Mouse (Mus musculus) neural tube, embryonic 12.5 days (tissue): ENCODE data around the gene Kcnc2. TPM values are rescaled to one million over a fixed set of nuclear protein-coding genes. Genes with fewer than 3 reads are reported as not detected.
"Not testable (repeated sequence)": the region's sequence is repeated elsewhere in the genome, so short reads cannot be mapped to it uniquely, and the experiment has no call there.

Experiments used
- ATAC-seq: fragments of 200-750 bp; cut with Nextera tagmentation; 2 replicates; pipeline ENCODE4 v1.8.0; 2017; ENCODE audit warnings: low read depth, mild to moderate bottlenecking, moderate TSS enrichment, moderate library complexity; ENCODE audit not compliant: low FRiP score
- H3K27ac ChIP-seq: fragments of 300-500 bp; sonication (generic); 2 replicates; pipeline ENCODE4 v1.5.1; 2016
- H3K27me3 ChIP-seq: fragments of 300-500 bp; sonication (generic); replicated peaks from 2 replicates; pipeline ENCODE4 v1.6.1; 2016; ENCODE audit warnings: mild to moderate bottlenecking
- H3K36me3 ChIP-seq: fragments of 300-500 bp; sonication (generic); 2 replicates; pipeline ENCODE4 v1.6.1; 2016; ENCODE audit warnings: mild to moderate bottlenecking
- H3K4me1 ChIP-seq: fragments of 300-500 bp; sonication (generic); 2 replicates; pipeline ENCODE4 v1.6.1; 2016
- H3K4me2 ChIP-seq: fragments of 300-500 bp; sonication (generic); replicated peaks from 2 replicates; pipeline ENCODE4 v1.6.1; 2016; ENCODE audit warnings: mild to moderate bottlenecking
- H3K4me3 ChIP-seq: fragments of 300-500 bp; sonication (generic); 2 replicates; pipeline ENCODE4 v1.5.1; 2016
- H3K9ac ChIP-seq: fragments of 300-500 bp; sonication (generic); 2 replicates; pipeline ENCODE4 v1.6.1; 2016; ENCODE audit warnings: mild to moderate bottlenecking
- H3K9me3 ChIP-seq: fragments of 300-500 bp; sonication (generic); 2 replicates; pipeline ENCODE4 v1.6.1; 2016; ENCODE audit warnings: mild to moderate bottlenecking
- WGBS: fragments of 180-500 bp; shearing (Covaris S2); methylation state at CpG from one replicate; pipeline ENCODE4 v1.1.7; 2016; 5-methylcytosine and 5-hydroxymethylcytosine counted together
- polyA plus RNA-seq: library from polyadenylated mRNA; unstranded; fragments of >200 nt; fragmentation: Nextera tagmentation; extraction: Ambion mirVana; gene quantifications from 2 replicates; pipeline ENCODE4 v1.2.1, GENCODE M21; 2016

Kcnc2 gene
- polyA plus RNA-seq = 1.9 and 2.2 TPM in 2 replicates

DNA sequence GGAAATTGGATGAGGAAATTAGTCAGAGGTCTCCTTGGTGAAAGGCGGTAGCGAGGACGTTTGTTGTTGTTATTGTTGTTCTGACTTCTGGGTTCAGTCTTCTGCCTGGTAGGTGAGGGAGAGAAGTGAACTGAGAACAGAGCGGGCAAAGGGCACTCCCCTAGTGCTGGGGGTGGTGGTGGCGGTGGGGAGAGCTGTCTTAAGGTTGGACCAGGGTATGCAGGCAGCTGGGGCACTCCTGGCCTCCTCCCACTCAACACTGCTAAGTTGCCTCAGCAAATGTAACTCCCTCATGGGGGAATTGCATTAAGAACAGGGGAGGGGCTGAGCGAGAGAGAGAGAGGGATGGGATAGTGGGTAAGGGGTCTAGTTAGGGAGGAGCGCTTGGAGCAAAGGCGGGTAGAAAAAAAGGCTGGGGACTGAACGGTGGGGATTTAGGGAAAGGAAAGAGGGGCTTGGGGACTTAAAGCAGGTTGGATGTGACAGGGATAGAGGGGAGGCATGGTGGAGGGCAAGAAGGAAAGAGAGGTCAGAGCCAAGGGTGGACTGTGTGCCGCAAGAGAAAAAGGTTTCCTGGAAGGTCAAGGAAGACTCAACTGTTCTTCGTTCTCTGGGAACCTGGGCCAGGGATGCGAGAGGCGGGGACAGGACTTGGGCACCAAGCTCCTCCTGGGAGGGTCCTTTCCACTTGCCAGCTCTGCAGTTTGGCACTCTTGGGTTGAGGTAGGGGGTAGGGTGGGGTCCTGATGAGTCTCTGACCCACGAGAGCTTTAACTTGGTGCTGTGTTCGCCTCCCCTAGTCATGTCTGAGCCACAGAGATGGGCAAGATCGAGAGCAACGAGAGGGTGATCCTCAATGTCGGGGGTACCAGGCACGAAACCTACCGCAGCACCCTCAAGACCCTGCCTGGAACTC lies at the start of gene Kcnc2:
Gene Kcnc2, plus strand, starts transcription at position 235 of the 916 bp plus-strand sequence.
- H3K27me3 ChIP-seq = peaks cover 36% of the 10 kb centered on the region
- WGBS = 1% methylated on average over 20 of the region's 20 CpGs
- H3K36me3 ChIP-seq = no peaks in the 10 kb centered on the region
- H3K4me2 ChIP-seq = peak within 1 kb of the TSS; percentile 87
- no peak within 1 kb of the TSS for H3K27ac ChIP-seq
- H3K4me3 ChIP-seq = peak within 1 kb of the TSS; percentile 49
- H3K9me3 ChIP-seq = no peaks in the 10 kb centered on the region
- H3K4me1 ChIP-seq = peaks cover 18% of the 10 kb centered on the region
- peak within 1 kb of the TSS; percentile 55 for H3K9ac ChIP-seq
- ATAC-seq = peak; percentile 65

DNA sequence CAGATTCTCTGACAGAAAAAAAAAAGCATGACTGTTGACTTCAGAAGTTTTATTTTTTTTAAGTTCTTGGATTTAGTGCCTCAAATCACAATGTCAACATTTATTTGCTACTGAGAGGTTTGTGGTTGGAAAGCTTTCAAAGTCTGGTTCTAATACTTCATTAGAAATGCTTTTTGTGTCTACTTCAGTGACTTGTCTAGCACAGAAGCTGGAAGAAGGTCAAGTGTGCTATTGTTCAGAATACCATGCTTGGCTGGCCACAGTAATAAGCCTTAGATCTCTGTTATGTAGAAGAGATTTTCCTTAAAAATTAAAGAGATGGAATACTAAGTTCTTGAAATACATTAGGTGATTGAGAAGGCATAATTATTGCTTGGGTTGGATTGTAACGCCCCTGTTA lies 43.8 kb upstream of the Kcnc2 start:
- Histone ChIP-seq H3K4me3 (no peak overlapping the region), H3K9me3 (no peaks in the 10 kb centered on the region), H3K4me1 (no peaks in the 10 kb centered on the region), H3K4me2 (no peak overlapping the region), H3K27me3 (no peaks in the 10 kb centered on the region), H3K36me3 (no peaks in the 10 kb centered on the region), H3K9ac (no peak overlapping the region), H3K27ac (no peak overlapping the region)
- ATAC-seq = no peak
- 77% methylated on average over 1 of the region's 1 CpGs for WGBS

DNA sequence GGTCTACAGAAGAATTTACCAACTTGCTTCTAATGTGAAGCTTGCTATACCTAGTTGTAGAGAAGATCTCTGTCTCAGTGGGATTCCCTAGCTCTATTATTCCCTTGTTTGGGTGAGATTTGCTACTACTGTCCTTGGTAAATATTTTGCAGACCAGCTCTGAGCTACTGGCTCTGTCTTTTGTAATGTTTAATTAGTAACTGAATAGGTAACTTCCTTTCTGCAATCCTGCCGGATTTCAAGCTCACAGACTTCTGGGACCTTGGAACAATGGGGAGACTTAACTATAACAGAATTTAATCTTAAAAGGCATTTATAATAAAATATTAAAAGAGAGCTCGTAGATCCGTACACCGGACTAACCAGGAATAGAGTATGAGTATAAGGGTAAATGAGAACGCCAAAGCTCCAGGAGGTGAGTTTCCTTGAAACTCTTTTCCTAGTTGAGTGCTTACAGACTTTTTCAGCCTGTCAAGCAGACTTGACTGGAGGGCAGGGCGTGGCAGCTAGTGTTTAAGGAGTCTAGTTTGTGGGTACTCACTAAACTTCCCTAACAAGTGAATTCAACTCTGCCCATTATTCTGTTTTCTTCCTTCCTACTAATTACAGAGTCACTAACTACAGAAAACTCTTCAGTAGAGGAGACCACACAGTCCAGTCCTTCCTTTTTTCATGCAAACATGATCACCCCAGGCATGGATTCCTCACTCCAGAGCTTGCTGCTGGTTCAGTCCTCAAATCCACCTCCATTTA lies 41.7 kb upstream of the Kcnc2 start:
- not testable (repeated sequence) for H3K4me3 ChIP-seq, H3K9ac ChIP-seq, H3K9me3 ChIP-seq, H3K36me3 ChIP-seq, H3K27me3 ChIP-seq, H3K27ac ChIP-seq, ATAC-seq, H3K4me1 ChIP-seq, H3K4me2 ChIP-seq
- 49% methylated on average over 6 of the region's 6 CpGs for WGBS

DNA sequence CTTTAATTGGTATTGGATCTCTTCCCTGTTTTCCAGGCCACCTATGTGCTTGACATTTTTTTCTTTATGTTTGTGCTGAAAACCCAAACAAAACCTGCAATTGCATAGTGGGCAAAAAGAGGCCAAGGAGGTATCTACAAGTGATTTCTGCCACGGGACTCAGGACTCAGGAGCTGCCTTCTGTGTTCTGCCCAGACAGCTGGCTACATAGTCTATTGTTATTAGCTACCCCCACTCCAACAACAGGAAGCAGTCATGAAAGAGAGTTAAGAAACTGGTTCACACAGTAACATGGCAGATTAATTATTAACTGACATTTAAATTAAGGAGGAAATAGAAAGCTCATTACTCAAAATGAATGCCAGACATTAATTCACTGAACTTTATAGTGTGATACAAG lies 38.2 kb upstream of the Kcnc2 start:
- H3K36me3 ChIP-seq, H3K4me3 ChIP-seq, H3K4me1 ChIP-seq, ATAC-seq, H3K9me3 ChIP-seq, H3K9ac ChIP-seq, H3K27me3 ChIP-seq, H3K4me2 ChIP-seq, H3K27ac ChIP-seq: not testable (repeated sequence)
- 8% methylated on average over 1 of the region's 1 CpGs for WGBS

DNA sequence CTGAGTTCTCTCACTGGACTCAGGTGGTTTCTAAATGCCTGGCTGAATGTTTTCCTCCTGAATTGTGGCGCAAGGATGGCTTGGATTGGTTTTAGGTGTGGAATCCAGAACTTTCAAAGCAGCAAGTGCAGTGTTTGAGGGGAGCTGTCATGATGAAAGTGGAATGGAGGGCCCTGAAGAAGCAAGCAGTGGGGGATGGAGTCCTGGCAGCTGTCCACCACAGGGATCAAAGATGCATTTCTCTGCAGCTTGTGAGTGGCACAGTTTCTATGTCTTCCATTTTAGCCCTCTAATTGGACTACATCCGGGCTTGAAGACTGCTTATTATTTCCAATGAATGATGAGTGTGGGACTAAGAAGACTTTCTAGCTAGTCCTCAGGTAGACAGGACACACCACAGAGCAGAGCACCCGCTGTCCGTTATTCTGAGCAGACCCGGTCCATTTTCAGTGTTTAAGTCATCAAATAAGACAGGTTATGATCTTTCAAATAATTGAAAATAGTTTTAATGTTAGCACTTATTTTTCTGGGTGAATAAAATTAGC lies 35.5 kb upstream of the Kcnc2 start:
- not testable (repeated sequence) for H3K4me2 ChIP-seq, H3K4me3 ChIP-seq, H3K9ac ChIP-seq, H3K27me3 ChIP-seq, ATAC-seq, H3K9me3 ChIP-seq, H3K27ac ChIP-seq, H3K4me1 ChIP-seq, H3K36me3 ChIP-seq
- WGBS = 87% methylated on average over 5 of the region's 5 CpGs

DNA sequence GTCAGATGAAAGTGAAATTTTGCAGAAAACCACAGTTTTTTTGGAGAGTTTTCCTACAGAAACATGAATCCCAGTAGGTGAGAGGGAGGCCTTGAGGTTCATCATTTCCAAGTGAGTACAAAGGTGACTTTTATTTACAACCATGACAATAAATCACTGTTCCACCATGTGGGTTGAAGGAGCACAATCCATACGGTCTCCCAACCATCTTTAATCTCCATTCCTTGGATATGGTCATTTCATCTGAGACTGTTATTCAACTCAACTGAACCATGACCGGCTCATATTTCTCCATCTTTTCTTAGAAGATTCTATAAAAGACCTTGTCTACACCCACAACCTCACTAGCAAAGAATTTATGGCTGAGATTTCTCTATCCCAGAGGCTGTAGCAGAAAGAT lies 22.6 kb upstream of the Kcnc2 start:
- WGBS = 62% methylated on average over 2 of the region's 2 CpGs
- Histone ChIP-seq H3K27me3 (no peaks in the 10 kb centered on the region), H3K9me3 (no peaks in the 10 kb centered on the region), H3K36me3 (no peaks in the 10 kb centered on the region), H3K4me3 (no peak overlapping the region), H3K27ac (no peak overlapping the region), H3K4me1 (no peaks in the 10 kb centered on the region), H3K9ac (no peak overlapping the region), H3K4me2 (no peak overlapping the region)
- no peak for ATAC-seq

DNA sequence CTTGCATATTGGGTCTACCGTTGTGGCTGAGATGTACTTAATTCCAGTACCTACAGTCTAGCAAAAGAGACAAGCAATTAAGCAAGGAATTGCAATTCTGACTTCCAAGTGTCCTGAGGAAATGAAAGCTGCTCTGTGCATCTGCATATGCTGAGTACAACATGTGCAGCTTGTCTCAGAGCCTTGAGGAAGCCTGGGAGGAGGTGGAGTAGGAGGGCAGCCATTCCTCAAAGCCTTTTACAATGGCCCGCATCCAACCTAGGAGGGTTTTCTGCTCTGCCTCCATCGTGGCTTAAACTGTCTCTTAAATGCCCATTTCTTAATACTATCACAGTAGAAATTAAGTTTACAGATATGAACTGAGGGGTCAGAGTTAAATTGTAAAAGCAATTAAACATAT lies 7.5 kb upstream of the Kcnc2 start:
- Histone ChIP-seq H3K9ac (no peak overlapping the region), H3K4me3 (no peak overlapping the region), H3K4me2 (no peak overlapping the region), H3K9me3 (no peaks in the 10 kb centered on the region), H3K36me3 (no peaks in the 10 kb centered on the region), H3K27ac (no peak overlapping the region), H3K27me3 (no peaks in the 10 kb centered on the region), H3K4me1 (no peaks in the 10 kb centered on the region)
- ATAC-seq = no peak
- WGBS = 77% methylated on average over 3 of the region's 3 CpGs

DNA sequence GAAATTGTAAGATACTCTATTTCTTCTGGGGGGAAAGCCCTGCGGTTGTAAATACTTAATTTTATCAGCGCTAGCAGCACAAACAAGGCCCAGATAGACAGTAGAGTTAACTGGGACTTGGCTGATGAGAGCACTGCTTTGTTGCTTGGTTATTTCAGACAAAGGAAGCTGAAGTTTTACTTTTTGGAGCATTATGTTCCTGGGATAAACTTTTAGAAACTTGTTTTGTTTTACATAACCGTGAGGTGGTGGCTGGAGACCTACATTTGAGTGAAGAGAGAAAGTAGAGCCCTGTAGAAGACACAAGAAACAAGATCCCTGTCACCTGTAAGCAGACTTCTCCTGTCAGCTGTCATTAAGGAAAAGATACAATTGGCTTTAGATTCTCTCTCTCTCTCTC lies 1.4 kb upstream of the Kcnc2 start:
- WGBS = 69% methylated on average over 3 of the region's 3 CpGs
- Histone ChIP-seq H3K9ac (no peak overlapping the region), H3K27me3 (peaks cover 36% of the 10 kb centered on the region), H3K27ac (no peak overlapping the region), H3K9me3 (no peaks in the 10 kb centered on the region), H3K36me3 (no peaks in the 10 kb centered on the region), H3K4me3 (no peak overlapping the region), H3K4me2 (peak overlapping the region; percentile 87), H3K4me1 (peaks cover 18% of the 10 kb centered on the region)
- ATAC-seq = no peak

DNA sequence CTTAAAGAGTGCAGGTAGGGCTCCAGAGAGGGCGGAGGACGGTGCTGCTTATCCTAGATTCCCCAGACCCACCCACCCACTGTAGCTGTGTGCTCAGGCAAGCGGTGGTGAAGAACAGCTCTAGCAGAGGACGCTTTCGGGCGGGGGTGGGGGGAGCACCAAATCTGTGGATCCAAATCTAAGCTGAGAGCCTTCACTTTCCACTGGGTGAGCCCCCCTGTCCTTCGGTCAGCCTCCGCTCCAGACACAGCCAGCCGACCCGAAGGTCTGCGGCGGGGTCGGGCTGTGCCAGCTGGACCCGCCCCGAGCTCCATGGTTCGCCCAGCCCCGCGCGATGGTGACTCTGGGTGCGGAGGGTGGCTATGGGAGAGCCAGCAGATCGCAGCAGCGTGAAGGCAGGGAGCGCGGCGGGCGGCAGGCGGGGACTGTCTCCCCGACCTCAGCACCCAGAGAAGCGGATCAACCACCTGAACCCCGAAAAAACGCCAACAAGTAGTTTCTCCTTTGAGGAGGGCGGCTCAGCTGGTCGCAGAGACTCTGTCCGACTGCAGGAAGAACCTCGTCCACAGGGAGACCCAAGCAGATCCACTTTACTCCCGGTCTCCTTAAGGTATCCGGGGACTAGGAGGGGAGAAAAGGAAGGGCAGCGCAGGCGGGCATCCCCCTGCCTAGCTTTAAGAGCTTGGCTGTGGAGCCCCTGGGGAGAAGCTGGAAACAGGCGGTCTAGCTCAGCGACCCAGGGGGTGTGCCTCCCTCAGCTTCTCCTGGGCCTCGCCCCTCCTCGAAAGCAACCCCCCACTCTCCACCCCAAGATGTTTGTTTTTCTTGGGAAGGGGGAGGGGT lies 761 bp upstream of the Kcnc2 start:
- Histone ChIP-seq H3K4me3 (peak overlapping the region; percentile 49), H3K4me2 (peak overlapping the region; percentile 87), H3K9me3 (no peaks in the 10 kb centered on the region), H3K36me3 (no peaks in the 10 kb centered on the region), H3K27me3 (peaks cover 36% of the 10 kb centered on the region), H3K9ac (peak overlapping the region; percentile 55), H3K27ac (no peak overlapping the region), H3K4me1 (peaks cover 18% of the 10 kb centered on the region)
- ATAC-seq = peak; percentile 80
- 2% methylated on average over 43 of the region's 43 CpGs for WGBS

DNA sequence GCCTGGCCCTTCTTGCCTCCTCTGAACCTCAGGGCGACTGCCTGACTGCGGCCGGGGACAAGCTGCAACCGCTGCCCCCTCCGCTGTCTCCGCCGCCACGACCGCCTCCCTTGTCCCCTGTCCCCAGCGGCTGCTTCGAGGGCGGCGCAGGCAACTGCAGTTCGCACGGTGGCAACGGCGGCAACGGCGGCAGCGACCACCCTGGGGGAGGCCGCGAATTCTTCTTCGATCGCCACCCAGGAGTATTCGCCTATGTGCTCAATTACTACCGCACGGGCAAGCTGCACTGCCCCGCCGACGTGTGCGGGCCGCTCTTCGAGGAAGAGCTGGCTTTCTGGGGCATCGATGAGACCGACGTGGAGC lies 863 bp downstream of the Kcnc2 start:
- H3K4me3 ChIP-seq = peak overlapping the region; percentile 49
- peaks cover 18% of the 10 kb centered on the region for H3K4me1 ChIP-seq
- peak; percentile 42 for ATAC-seq
- 1% methylated on average over 36 of the region's 36 CpGs for WGBS
- H3K36me3 ChIP-seq = no peaks in the 10 kb centered on the region
- peak overlapping the region; percentile 87 for H3K4me2 ChIP-seq
- no peaks in the 10 kb centered on the region for H3K9me3 ChIP-seq
- H3K27me3 ChIP-seq = peaks cover 36% of the 10 kb centered on the region
- no peak overlapping the region for H3K27ac ChIP-seq
- H3K9ac ChIP-seq = 0 out of 2 replicates have a peak overlapping the region, but pooled peaks have one; percentile 42

DNA sequence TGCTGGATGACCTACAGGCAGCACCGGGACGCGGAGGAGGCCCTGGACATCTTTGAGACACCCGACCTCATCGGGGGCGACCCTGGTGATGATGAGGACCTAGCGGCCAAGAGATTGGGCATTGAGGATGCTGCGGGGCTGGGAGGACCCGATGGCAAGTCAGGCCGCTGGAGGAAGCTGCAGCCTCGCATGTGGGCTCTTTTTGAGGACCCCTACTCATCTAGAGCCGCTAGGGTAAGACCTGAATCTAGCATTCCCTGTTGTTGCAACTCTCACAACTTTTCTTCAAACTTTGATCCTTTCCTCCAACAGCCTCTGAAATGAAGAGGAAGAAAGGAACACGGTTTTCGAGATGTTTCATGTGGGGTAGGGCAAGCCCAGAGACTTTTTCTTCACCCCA lies 1.2 kb downstream of the Kcnc2 start:
- WGBS = 10% methylated on average over 14 of the region's 14 CpGs
- no peak for ATAC-seq
- Histone ChIP-seq H3K36me3 (no peaks in the 10 kb centered on the region), H3K9me3 (no peaks in the 10 kb centered on the region), H3K27me3 (peaks cover 36% of the 10 kb centered on the region), H3K4me3 (peak overlapping the region; percentile 49), H3K9ac (0 out of 2 replicates have a peak overlapping the region, but pooled peaks have one; percentile 42), H3K27ac (no peak overlapping the region), H3K4me1 (peaks cover 18% of the 10 kb centered on the region), H3K4me2 (peak overlapping the region; percentile 87)
